Mouse (Mus musculus): ENCODE data around the gene Rapgef6. TPM values are rescaled to one million over a fixed set of nuclear protein-coding genes. Genes with fewer than 3 reads are reported as not detected.

Gene Rapgef6
- polyA plus RNA-seq, 1 experiment from 2014 or later = 35.8 TPM

DNA sequence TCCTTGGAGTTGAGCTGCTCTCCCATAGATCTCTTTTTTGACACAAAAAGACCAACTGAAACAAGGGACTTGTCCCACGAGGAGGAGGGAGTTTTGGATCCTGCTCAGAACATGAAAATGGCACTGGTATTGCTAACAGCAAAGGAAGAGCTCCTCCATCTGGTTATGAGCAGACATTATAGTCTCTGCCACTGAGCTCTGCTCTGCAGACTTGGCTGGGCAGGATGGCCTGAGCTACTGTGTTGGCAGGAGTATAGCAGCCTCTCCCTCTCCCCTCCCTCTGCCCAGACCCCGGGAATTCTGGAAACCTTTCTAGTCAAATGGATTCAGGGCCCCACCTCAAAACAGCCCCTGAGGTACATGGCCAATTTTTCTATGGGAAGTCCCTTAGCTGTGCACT lies 187.0 kb downstream of the Rapgef6 start:
- Histone ChIP-seq H3K27ac (ENCODE audit: low read depth, low read length) (no peak overlapping the region), H3K27me3 (ENCODE audit: control insufficient read depth, insufficient read depth, low read length) (no peaks in the 10 kb centered on the region), H3K9me3 (ENCODE audit: control insufficient read depth, low read length) (no peaks in the 10 kb centered on the region), H3K9ac (ENCODE audit: low read depth, low read length) (no peak overlapping the region), H3K4me1 (ENCODE audit: control insufficient read depth, insufficient read depth, low read length) (no peaks in the 10 kb centered on the region), H3K36me3 (ENCODE audit: control insufficient read depth, insufficient read depth, low read length) (peaks cover 3% of the 10 kb centered on the region; the same call in 1 of the 2 replicates), H3K4me3 (ENCODE audit: low read length) (no peak overlapping the region), H3K4me2 (replicated peaks; ENCODE audit: low read depth, low read length) (no peak overlapping the region)
- 80% methylated on average over 2 of the region's 2 CpGs for WGBS
- ATAC-seq (ENCODE audit: low FRiP score, low TSS enrichment) = no peak

DNA sequence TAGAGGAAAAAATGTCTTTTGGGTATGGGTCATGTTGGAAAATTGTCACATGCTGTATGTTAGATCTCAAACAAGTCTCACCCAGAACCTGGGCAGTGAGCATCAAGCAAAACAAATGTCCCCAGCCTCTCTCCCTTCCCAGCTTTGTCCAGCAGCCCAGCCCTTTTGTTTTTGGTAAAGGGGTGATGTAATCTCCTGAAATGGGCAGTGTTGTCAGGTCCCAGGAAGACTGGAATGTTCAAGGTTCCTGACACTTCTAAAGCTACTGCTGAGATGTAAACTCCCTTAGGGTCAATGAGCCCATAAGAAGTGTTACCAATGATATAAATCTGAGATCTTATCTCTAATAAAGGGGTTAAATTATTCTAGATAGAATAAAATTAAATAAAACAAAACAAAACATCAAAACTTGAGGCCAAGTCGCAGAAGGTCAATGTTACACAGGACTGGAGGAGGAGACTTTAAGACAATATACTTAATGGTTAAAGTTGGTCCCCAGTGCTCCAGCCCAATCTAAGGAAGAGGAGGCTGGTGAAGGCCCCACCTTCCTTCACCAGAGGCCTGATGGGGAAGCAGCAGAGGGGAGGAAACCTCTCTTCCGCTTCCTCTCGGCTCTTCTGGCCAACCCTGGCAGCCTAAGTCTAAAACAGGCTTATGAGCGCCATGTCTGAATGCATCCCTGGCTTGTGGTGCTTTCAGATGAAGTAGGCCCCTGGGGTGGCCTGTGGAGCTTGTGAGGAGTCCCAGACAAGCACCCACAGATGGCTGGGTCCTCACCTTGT lies 188.1 kb downstream of the Rapgef6 start:
- no peaks in the 10 kb centered on the region for H3K9me3 ChIP-seq (ENCODE audit: control insufficient read depth, low read length)
- no peak for ATAC-seq (ENCODE audit: low FRiP score, low TSS enrichment)
- H3K36me3 ChIP-seq (ENCODE audit: control insufficient read depth, insufficient read depth, low read length) = peaks cover 5% of the 10 kb centered on the region; the same call in 1 of the 2 replicates
- no peak overlapping the region for H3K4me3 ChIP-seq (ENCODE audit: low read length)
- no peak overlapping the region for H3K4me2 ChIP-seq (replicated peaks; ENCODE audit: low read depth, low read length)
- 87% methylated on average over 4 of the region's 4 CpGs for WGBS
- H3K4me1 ChIP-seq (ENCODE audit: control insufficient read depth, insufficient read depth, low read length) = no peaks in the 10 kb centered on the region
- H3K27ac ChIP-seq (ENCODE audit: low read depth, low read length) = no peak overlapping the region
- no peaks in the 10 kb centered on the region for H3K27me3 ChIP-seq (ENCODE audit: control insufficient read depth, insufficient read depth, low read length)
- H3K9ac ChIP-seq (ENCODE audit: low read depth, low read length) = no peak overlapping the region

DNA sequence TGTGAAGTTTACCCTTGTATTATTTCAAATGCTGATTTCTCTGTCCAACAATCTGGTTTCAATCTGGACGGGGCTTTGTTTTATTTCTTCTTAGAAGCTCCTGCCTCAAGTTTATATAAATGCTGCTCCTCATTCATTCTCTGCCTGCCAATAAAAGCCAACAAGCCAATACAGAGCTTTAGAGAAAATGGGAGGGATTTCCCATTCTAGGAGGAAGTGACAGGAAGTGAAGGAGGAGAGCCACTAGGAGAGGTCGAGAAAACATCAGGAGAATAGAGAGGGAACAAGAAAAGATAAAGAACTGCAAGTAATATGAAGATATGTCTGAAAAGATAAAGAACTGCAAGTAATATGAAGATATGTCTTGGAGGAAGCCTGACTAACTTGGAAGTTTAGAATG lies 190.2 kb downstream of the Rapgef6 start:
- no peak for ATAC-seq (ENCODE audit: low FRiP score, low TSS enrichment)
- H3K9ac ChIP-seq (ENCODE audit: low read depth, low read length) = no peak overlapping the region
- WGBS = 82% methylated on average over 2 of the region's 2 CpGs

DNA sequence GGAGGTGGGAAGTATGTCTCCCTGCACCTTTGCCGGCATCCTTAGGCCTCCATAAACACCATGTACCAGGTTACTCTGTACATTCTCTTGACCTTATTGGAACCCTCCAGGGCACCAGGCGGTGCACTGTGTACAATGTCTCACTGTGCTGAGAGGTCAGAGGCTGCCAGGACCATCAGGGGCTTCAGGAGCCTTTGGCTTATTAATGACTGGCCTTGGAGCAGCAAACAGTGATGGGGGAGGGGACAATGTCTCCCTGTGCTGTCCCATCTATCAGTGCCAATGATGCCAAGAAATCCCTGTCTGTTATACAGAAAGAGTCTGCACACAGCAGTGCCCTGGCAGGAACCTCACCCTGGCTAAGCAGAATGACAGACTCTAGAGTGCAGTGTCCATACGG lies 195.2 kb downstream of the Rapgef6 start:
- peaks cover 53% of the 10 kb centered on the region for H3K36me3 ChIP-seq (ENCODE audit: control insufficient read depth, insufficient read depth, low read length)

More for the DNA sequence above, 190.2 kb downstream of the Rapgef6 start:
- Histone ChIP-seq H3K4me3 (ENCODE audit: low read length) (no peak overlapping the region), H3K4me2 (replicated peaks; ENCODE audit: low read depth, low read length) (no peak overlapping the region), H3K27me3 (ENCODE audit: control insufficient read depth, insufficient read depth, low read length) (no peaks in the 10 kb centered on the region), H3K4me1 (ENCODE audit: control insufficient read depth, insufficient read depth, low read length) (no peaks in the 10 kb centered on the region), H3K36me3 (ENCODE audit: control insufficient read depth, insufficient read depth, low read length) (peaks cover 17% of the 10 kb centered on the region), H3K27ac (ENCODE audit: low read depth, low read length) (no peak overlapping the region), H3K9me3 (ENCODE audit: control insufficient read depth, low read length) (no peaks in the 10 kb centered on the region)

DNA sequence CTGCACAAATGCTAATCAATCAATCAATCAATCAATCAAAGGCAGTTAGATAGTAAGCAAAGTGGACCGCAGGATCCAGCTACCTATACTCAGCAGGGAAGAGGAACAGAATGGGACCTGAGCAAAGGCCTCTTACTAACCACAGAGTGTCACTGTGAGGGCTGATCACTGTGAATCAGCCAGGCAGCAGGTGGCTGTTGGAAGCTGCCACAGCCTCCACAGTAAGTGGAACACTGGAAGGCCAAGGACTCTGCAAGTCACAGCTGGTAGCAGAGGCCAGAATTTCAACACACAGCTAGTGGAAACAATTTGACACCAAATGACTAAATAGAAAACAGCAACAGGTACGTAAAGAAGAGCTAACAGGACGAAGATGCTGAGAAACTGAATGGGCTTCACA lies 196.0 kb downstream of the Rapgef6 start:
- no peaks in the 10 kb centered on the region for H3K9me3 ChIP-seq (ENCODE audit: control insufficient read depth, low read length)
- no peak for ATAC-seq (ENCODE audit: low FRiP score, low TSS enrichment)
- H3K36me3 ChIP-seq (ENCODE audit: control insufficient read depth, insufficient read depth, low read length) = peaks cover 59% of the 10 kb centered on the region
- no peak overlapping the region for H3K9ac ChIP-seq (ENCODE audit: low read depth, low read length)
- H3K4me3 ChIP-seq (ENCODE audit: low read length) = no peak overlapping the region
- no peaks in the 10 kb centered on the region for H3K4me1 ChIP-seq (ENCODE audit: control insufficient read depth, insufficient read depth, low read length)
- no peak overlapping the region for H3K4me2 ChIP-seq (replicated peaks; ENCODE audit: low read depth, low read length)
- no peaks in the 10 kb centered on the region for H3K27me3 ChIP-seq (ENCODE audit: control insufficient read depth, insufficient read depth, low read length)
- no peak overlapping the region for H3K27ac ChIP-seq (ENCODE audit: low read depth, low read length)
- 95% methylated on average over 3 of the region's 3 CpGs for WGBS

More for the DNA sequence above, 195.2 kb downstream of the Rapgef6 start:
- H3K27me3 ChIP-seq (ENCODE audit: control insufficient read depth, insufficient read depth, low read length) = no peaks in the 10 kb centered on the region
- H3K9ac ChIP-seq (ENCODE audit: low read depth, low read length) = no peak overlapping the region
- H3K4me2 ChIP-seq (replicated peaks; ENCODE audit: low read depth, low read length) = no peak overlapping the region
- no peaks in the 10 kb centered on the region for H3K9me3 ChIP-seq (ENCODE audit: control insufficient read depth, low read length)
- H3K27ac ChIP-seq (ENCODE audit: low read depth, low read length) = no peak overlapping the region
- ATAC-seq (ENCODE audit: low FRiP score, low TSS enrichment) = no peak
- 90% methylated on average over 3 of the region's 3 CpGs for WGBS
- no peaks in the 10 kb centered on the region for H3K4me1 ChIP-seq (ENCODE audit: control insufficient read depth, insufficient read depth, low read length)
- no peak overlapping the region for H3K4me3 ChIP-seq (ENCODE audit: low read length)

DNA sequence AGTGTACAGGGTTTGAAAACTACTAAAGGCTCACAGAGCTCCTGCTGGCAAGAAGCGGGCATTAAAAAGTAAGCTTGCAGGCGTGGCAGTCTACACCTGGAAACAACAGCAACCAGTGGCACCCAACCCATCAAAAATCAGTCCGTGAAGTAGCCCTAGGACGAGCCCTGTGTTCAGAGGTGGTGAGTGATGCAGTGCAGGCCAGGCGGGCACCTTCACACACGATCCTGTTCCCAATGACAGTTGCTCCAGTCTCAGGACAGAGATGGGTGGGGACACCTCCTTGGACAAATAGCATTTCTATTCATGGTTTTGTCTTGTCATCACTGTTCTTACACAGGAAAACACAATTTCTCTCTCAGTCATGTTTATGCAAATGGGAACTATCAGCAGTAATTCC lies 199.4 kb downstream of the Rapgef6 start:
- 92% methylated on average over 6 of the region's 6 CpGs for WGBS
- H3K9me3 ChIP-seq (ENCODE audit: control insufficient read depth, low read length) = no peaks in the 10 kb centered on the region
- H3K4me1 ChIP-seq (ENCODE audit: control insufficient read depth, insufficient read depth, low read length) = no peaks in the 10 kb centered on the region
- H3K27ac ChIP-seq (ENCODE audit: low read depth, low read length) = no peak overlapping the region
- H3K4me2 ChIP-seq (replicated peaks; ENCODE audit: low read depth, low read length) = no peak overlapping the region
- no peak for ATAC-seq (ENCODE audit: low FRiP score, low TSS enrichment)
- no peaks in the 10 kb centered on the region for H3K27me3 ChIP-seq (ENCODE audit: control insufficient read depth, insufficient read depth, low read length)
- H3K4me3 ChIP-seq (ENCODE audit: low read length) = no peak overlapping the region
- H3K36me3 ChIP-seq (ENCODE audit: control insufficient read depth, insufficient read depth, low read length) = peaks cover 50% of the 10 kb centered on the region
- H3K9ac ChIP-seq (ENCODE audit: low read depth, low read length) = no peak overlapping the region

DNA sequence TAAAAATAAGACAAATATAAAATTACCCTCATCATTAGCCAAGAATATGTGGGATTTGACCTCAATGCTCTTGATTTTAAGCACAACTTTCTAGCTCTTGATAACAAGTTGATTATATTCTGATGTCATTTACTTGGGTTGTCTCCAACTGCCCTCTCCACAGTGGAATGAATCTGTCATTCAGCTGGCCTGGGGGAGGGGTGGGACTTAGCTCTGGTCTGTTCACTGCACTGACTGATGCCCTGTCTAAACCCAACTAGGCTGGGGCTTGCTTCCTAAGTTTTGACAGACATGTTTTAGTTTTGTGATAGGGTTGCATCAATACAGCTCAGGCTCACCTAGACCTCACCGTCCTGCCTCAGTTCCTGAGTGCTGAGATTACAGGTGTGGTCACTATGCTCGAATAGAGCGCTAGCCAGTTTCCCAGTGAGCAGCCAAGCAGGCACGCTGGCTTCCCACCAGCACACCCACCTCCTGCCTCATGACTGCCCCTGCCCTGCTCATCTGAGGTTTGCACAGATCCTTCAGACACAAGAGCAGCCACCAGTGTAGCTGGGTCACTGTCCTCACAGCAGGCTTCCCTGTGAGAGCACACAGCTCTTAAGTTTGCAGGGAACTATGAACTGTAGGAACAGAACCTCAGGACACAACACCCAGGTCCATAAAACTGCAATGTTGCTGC lies 201.8 kb downstream of the Rapgef6 start:
- peaks cover 42% of the 10 kb centered on the region for H3K36me3 ChIP-seq (ENCODE audit: control insufficient read depth, insufficient read depth, low read length)
- WGBS = 75% methylated on average over 4 of the region's 4 CpGs
- no peak overlapping the region for H3K4me2 ChIP-seq (replicated peaks; ENCODE audit: low read depth, low read length)

DNA sequence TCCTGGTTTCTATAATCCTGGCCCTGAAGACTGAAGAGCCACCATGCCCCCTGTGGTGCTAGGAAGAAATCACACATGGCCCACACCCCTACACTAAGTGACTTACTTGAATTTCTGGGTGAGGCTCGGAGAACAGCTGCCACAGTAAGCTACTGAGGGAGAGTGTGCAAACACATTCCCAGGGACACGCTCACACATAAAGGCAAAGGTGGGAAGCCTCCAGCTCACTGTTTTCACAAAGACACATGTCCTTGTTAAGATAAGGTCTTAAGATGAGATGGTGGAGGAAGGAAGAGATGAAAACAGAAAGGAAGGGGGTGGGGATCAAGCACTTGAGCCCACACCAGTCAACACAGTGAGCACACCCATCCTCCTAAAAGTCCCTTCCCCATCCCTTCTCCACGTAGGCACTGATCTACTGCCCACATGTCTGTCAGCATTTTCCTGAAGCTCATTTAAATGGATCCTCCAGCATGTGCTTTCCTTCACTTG lies 204.0 kb downstream of the Rapgef6 start:
- H3K4me1 ChIP-seq (ENCODE audit: control insufficient read depth, insufficient read depth, low read length) = no peaks in the 10 kb centered on the region
- 90% methylated on average over 3 of the region's 3 CpGs for whole genome bisulfite sequencing
- H3K9ac ChIP-seq (ENCODE audit: low read depth, low read length) = no peak overlapping the region
- no peaks in the 10 kb centered on the region for H3K27me3 ChIP-seq (ENCODE audit: control insufficient read depth, insufficient read depth, low read length)
- no peak for ATAC-seq (ENCODE audit: low FRiP score, low TSS enrichment)
- no peak overlapping the region for H3K27ac ChIP-seq (ENCODE audit: low read depth, low read length)
- peaks cover 29% of the 10 kb centered on the region for H3K36me3 ChIP-seq (ENCODE audit: control insufficient read depth, insufficient read depth, low read length)
- no peaks in the 10 kb centered on the region for H3K9me3 ChIP-seq (ENCODE audit: control insufficient read depth, low read length)
- H3K4me3 ChIP-seq (ENCODE audit: low read length) = no peak overlapping the region
- no peak overlapping the region for H3K4me2 ChIP-seq (replicated peaks; ENCODE audit: low read depth, low read length)

More for the DNA sequence above, 201.8 kb downstream of the Rapgef6 start:
- Histone ChIP-seq H3K27me3 (ENCODE audit: control insufficient read depth, insufficient read depth, low read length) (no peaks in the 10 kb centered on the region), H3K4me3 (ENCODE audit: low read length) (no peak overlapping the region), H3K27ac (ENCODE audit: low read depth, low read length) (no peak overlapping the region), H3K9me3 (ENCODE audit: control insufficient read depth, low read length) (no peaks in the 10 kb centered on the region), H3K4me1 (ENCODE audit: control insufficient read depth, insufficient read depth, low read length) (no peaks in the 10 kb centered on the region), H3K9ac (ENCODE audit: low read depth, low read length) (no peak overlapping the region)
- no peak for ATAC-seq (ENCODE audit: low FRiP score, low TSS enrichment)

DNA sequence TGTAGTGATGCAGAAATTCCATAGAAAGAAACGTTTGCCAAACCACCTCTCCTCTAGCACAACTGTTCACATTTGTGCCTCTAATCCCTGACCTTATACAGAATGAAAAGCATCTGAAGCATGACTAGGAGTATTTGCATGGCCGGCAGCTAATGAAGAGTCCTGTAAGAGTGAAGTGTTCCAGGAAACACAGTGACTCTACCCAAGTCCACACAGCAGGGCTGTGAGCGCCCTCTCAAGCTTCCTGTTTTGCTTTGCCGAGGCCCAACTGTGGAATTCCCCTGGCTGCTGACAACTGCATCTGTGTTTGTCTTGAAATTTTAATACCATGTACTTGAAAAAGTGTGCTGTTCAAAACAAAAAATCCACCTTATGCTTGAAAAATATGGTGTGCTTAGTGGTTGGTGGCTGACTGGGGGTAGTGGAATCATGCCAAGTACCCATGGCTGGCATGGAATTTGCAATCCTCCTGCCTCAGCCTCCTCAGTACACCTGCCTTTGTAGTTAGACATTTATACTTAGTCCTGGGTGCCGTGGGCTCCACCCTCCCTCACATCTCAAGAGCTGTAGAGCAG lies 204.8 kb downstream of the Rapgef6 start:
- ATAC-seq (ENCODE audit: low FRiP score, low TSS enrichment) = no peak
- Histone ChIP-seq H3K36me3 (ENCODE audit: control insufficient read depth, insufficient read depth, low read length) (peaks cover 21% of the 10 kb centered on the region), H3K9me3 (ENCODE audit: control insufficient read depth, low read length) (no peaks in the 10 kb centered on the region), H3K27me3 (ENCODE audit: control insufficient read depth, insufficient read depth, low read length) (no peaks in the 10 kb centered on the region), H3K27ac (ENCODE audit: low read depth, low read length) (no peak overlapping the region), H3K4me1 (ENCODE audit: control insufficient read depth, insufficient read depth, low read length) (no peaks in the 10 kb centered on the region), H3K4me2 (replicated peaks; ENCODE audit: low read depth, low read length) (no peak overlapping the region), H3K9ac (ENCODE audit: low read depth, low read length) (no peak overlapping the region), H3K4me3 (ENCODE audit: low read length) (no peak overlapping the region)
- WGBS = 70% methylated on average over 5 of the region's 5 CpGs
